Mouse (Mus musculus) adrenal gland (tissue): ENCODE data around the gene Efhd2.

ENCODE experiments used
- intact Hi-C: fragments of 180-260 bp; cut with DNase I; formaldehyde crosslinking; loops from one replicate; pipeline ENCODE4 v1.15.1; 2025

Gene Efhd2

DNA sequence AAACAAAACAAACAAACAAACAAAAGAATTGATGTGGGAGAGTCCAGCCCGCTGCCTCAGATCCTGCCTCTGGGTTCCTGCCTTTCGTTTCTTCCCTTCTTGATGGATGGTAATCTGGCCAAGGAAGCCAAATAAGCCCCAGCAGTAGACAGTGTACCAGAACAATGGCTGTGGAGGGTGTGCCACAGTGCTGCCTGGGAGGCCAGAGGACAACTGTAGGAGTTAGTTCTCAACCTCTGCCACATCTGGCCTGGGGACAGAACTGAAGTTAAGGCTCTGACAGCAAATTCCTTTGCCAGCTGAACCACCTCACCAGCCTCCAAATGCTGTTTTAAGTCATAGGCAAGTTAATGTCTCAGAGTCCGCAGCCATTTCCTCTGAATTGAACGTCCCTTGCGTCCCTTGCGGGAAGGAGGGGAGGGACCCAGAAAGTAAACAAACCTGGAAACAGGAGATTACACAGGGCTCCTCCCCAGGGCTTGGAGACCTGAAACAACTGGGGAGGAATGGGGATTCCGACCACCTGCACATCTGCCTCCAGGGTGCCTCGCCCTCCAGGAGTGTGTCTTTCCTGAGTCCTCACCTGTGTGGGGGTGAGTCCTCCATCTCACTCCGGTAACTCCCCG is 6.7 kb upstream of the Efhd2 start:
- intact Hi-C loops, result no loop called here

GRCm38 (mm10) chr4:141879875-141880274 is 5.2 kb upstream of the Efhd2 start:
- intact Hi-C loops, result no loop called here

DNA sequence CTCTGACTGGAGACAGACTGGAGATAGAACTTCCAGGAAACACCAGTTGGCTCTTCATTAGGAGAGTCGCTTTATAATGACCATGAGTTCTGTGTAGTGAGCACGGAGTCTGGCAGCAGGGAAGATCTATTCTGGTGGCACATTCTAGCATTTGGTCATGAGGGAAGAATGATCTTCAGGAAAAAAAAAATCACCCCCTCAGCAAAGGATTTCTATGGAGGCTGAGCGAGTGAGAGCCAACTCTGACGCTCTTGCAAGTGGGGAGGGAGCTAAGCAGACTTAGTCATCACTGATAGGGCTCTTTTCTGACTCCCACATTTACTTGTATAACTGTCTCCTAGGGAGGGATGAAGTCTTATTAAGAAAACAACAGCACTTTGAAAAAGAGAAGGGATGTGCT is 4.4 kb upstream of the Efhd2 start:
- intact Hi-C loops, result no loop called here

- intact Hi-C loops, result no loop called here
Observed at GRCm38 (mm10) chr4:141878621-141879020, 3.9 kb upstream of the Efhd2 start.

DNA sequence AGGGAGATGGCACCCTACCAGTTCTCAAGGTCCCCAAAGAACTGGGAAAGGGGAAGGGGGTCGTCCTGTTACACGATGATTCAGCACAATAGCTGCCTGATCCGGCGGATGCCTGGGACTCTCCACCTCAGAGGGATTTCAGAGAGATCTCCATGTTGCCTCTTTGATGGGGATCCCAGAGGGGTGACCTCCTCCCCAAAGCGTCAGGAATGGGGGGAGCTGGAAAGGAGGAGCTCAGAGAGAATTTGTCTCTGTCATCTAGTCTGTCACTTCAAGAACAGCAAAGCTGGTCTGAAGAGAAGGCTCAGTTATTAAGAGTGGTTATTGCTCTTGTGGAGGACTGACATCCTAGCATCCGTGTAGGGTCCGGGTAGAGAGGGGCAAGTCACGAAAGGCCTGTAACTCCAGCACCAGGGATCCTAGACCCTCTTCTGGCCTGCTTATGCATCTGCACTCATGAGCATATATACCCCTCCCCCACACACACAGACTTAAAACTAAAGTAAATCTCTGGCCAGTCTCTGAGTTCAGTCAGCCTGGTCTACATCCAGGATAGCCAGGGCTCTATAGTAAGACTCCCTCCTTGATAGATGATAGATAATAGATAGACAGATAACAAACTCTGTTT is 875 bp upstream of the Efhd2 start:
- intact Hi-C loops, result no loop called here

GRCm38 (mm10) chr4:141874111-141874600 is 564 bp downstream of the Efhd2 start:
- intact Hi-C loops, result no loop called here

GRCm38 (mm10) chr4:141872977-141873376 is 1.7 kb downstream of the Efhd2 start:
- intact Hi-C loops, result no loop called here

DNA sequence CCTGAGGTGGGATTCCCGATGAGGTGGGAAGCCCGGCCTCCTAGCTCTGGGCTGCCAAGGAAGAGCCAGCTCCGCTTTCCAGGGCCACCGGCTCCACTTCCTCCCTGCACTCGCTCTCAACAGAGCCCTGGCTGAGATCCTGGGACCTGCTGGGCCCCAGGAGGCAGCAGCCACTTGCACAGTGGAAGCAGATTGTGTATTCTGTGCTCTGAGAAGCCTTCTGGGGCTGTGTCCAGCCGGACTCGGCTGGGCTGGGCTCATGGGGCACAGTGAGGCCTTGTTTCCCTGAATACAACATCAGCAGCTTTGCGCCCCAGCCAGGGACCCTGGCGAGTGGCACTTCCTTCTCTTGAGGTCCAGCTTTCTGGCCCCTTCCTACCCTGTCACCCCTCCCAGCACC is 2.8 kb downstream of the Efhd2 start:
- intact Hi-C loops, result no loop called here

DNA sequence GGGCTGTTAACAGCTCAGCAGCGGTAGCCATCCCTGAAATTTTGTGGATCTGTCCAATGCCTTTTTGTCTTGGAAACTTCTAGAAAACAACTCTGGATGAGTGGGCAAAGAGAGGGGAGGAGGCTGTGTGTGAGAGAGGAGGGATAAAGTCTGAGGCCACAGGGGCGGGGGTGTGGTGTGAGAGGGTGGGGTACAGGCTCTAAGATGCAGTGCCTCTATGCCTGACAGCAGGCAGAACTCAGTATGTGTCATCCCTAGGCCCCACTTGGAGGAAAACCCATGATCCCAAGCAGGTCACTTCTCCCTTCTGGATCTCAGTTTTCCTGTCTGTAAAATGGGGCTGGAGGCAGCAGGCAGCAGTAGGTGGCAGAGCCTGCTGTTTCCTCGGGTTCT is 3.4 kb downstream of the Efhd2 start:
- intact Hi-C loops, result no loop called here

- intact Hi-C loops, result no loop called here
Observed at GRCm38 (mm10) chr4:141870666-141871332, 3.9 kb downstream of the Efhd2 start.

DNA sequence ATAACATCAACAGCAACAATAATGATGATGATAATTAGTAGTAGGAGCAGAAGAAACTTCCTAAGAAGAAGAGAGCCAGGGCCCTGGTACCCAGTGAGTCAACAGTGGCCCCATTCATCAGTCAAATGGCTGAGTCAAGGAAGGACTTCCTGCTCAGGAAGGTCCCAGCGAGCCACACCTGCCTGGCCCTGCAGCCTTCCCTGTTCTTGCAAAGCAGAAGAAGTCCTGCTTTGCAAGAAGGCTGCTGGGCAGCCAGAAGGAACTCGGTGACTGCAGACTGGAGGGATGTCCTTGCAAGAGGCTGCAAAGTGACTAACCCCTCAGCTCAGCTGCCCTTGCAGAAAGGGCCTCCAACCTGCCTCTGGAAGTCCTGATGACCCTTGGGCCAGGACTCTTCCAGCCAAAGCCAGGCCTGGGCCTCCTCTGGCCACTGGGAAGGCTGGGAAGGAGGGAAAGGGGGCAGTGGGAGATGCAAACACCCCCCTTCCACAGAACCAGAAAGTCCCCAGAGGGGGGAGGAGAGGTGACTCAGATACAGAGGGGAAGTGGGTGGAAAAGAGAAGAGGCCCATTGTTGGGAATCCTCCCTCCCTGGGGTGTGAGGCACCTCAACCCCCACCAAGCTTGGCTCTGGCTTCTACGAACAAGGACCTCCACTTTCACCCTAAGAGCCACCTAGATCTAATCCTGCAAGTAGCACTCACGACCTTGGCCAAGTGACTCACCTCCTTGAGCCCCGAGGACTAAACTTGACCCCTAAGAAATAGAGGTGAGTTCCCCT is 5.1 kb downstream of the Efhd2 start:
- intact Hi-C loops, result no loop called here

GRCm38 (mm10) chr4:141868051-141868450 is 6.7 kb downstream of the Efhd2 start:
- intact Hi-C loops, result no loop called here

DNA sequence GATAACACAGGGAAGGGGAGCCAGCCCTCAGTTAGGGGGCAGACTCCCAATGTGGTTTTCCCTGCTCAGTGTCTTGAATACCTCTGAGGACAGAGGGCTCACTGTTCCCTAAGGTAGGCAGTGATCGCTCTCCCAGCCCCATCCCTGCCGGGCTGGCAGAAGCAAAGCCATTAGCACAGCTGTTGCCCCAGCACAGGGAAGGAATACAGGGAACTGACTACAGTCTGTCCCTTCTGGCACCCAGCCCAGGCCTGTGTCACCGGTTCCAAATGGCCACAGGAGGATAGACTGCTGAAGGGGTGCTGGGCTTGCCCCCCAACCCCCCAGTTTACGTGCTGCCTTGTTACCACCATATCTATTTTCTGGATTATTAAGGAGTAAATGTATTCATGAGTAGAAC is 7.2 kb downstream of the Efhd2 start:
- intact Hi-C loops, result no loop called here

- intact Hi-C loops, result no loop called here
Observed at GRCm38 (mm10) chr4:141866933-141867490, 7.7 kb downstream of the Efhd2 start.

GRCm38 (mm10) chr4:141865600-141865999 is 9.1 kb downstream of the Efhd2 start:
- intact Hi-C loops, result no loop called here

DNA sequence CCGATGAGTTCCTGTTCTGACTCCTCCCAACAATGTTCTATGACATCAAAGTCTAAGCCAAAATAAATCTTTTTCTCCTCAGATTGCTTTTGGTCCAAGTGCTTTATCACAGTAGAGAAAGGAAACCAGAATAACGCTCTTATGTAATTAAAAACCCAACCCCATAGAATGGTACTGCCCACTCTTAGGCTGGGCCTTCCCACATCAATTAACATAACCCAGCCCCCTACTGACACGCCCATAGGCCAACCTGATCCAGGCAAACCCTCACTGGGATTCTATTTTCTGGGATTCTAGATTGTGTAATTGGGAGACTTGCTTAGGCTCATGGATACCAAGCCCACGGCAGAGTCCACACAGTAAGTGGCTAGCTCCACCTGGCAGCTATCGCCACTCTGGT is 9.7 kb downstream of the Efhd2 start:
- intact Hi-C loops, result no loop called here

DNA sequence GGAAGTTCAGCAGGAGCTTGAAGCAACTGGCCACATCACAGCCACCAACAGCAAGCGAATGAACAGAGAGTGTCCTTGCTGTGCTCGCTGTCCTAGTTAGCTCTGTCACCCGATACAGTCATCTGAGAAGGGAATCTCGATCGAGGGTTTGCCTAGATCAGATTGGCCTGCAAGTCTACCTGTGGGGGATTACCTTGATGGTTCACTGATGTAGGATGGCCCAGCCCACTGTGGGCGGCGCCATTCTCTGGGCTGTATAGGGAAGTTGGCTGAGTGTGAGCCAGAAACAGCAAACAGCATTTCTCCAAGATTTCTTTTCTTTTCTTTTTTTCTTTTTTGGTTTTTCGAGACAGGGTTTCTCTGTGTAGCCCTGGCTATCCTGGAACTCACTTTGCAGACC is 10.2 kb downstream of the Efhd2 start:
- intact Hi-C loops, result no loop called here

DNA sequence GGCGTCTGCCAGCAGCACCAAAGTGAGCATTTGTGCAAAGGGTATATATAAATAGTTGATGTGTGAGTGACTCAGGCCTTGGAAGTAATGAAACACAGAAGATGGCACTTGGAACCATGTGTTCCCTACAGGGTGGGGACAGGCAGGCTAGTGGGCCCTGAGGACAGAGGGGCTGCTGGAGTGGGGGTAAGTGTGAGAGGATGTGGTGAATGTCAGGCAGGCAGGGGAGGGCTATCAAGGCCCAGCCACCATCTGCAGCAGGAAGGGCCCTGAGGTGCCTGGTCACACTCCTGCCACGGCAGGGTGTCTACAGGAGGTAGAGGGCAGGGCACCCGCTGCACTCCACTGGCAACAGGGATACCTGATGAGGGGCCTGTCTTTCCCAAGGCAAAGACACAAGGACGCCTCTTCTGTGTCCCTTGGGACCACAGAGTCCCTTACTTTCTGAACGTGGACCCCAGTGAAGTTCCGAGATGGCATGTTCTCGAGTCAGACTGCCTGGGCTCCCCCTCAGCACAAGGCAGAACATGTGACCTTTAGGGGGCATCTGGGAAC is 10.9 kb downstream of the Efhd2 start:
- intact Hi-C loops, result no loop called here

- intact Hi-C loops, result no loop called here
Observed at GRCm38 (mm10) chr4:141862867-141863266, 11.9 kb downstream of the Efhd2 start.

DNA sequence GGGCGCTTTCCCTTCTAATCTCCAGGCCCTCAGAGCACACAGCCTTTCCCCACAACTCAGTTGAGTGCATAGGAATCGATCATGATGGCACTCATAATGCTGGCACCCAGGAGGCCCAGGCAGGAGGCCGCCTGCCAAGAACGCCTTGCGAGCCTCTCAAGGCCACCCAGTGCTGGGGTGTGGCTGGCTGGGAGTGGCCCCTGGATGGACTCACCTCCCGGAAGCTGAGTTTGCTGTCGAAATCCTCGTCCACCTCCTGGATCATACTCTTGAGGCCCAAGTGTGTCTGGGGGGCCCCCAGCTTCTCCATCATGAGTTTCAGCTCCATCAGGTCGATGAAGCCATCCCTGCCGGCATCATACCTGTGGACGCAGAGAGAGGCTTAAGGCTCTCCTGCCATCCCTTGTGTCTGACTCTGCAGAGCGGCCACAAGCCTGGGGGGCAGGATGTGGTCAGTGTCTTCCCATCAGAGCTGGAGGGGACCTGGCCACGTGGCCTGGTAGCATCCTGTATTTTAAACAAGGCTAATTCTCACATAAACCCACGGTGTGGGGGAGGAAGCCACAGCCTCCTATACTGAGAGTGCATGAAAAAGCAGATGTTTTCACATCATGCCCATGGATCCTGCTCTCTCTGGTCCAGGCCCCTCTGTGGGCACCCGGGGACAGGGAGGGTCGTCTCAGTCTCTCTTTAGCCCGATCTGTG is 13.0 kb downstream of the Efhd2 start:
- intact Hi-C loops, result no loop called here
